Mouse (Mus musculus): ENCODE data around the gene Rgs19. TPM values are rescaled to one million over a fixed set of nuclear protein-coding genes. Genes with fewer than 3 reads are reported as not detected.

The Rgs19 gene
- polyA plus RNA-seq, 1 experiment from 2014 or later, result 66.3 TPM

GRCm38 (mm10) chr2:181678780-181679179 lies 15.0 kb downstream of the Rgs19 start:
- Histone ChIP-seq H3K9ac (replicated peaks; ENCODE audit: low read depth, low read length) (no peak overlapping the region), H3K4me2 (ENCODE audit: low read depth, low read length) (no peak overlapping the region), H3K27me3 (ENCODE audit: control insufficient read depth, insufficient read depth, low read length) (no peaks in the 10 kb centered on the region), H3K4me1 (ENCODE audit: control insufficient read depth, insufficient read depth, low read length) (peaks cover 9% of the 10 kb centered on the region), H3K9me3 (ENCODE audit: control insufficient read depth, low read length) (no peaks in the 10 kb centered on the region), H3K27ac (ENCODE audit: low read depth, low read length) (no peak overlapping the region), H3K36me3 (ENCODE audit: control insufficient read depth, insufficient read depth, low read length) (no peaks in the 10 kb centered on the region), H3K4me3 (ENCODE audit: low read depth, low read length) (no peak overlapping the region)
- peak; percentile 64; the same call in 1 of the 2 replicates for ATAC-seq (ENCODE audit: low read depth)
- WGBS, result 44% methylated on average over 1 of the region's 1 CpGs

GRCm38 (mm10) chr2:181677755-181678098 lies 16.1 kb downstream of the Rgs19 start:
- no peak overlapping the region for H3K27ac ChIP-seq (ENCODE audit: low read depth, low read length)
- no peak overlapping the region for H3K4me2 ChIP-seq (ENCODE audit: low read depth, low read length)
- H3K36me3 ChIP-seq (ENCODE audit: control insufficient read depth, insufficient read depth, low read length), result no peaks in the 10 kb centered on the region
- H3K9ac ChIP-seq (replicated peaks; ENCODE audit: low read depth, low read length), result no peak overlapping the region
- peaks cover 9% of the 10 kb centered on the region for H3K4me1 ChIP-seq (ENCODE audit: control insufficient read depth, insufficient read depth, low read length)
- H3K9me3 ChIP-seq (ENCODE audit: control insufficient read depth, low read length), result no peaks in the 10 kb centered on the region
- no peak for ATAC-seq (ENCODE audit: low read depth)
- H3K27me3 ChIP-seq (ENCODE audit: control insufficient read depth, insufficient read depth, low read length), result peaks cover under 1% of the 10 kb centered on the region; the same call in 1 of the 2 replicates
- 65% methylated on average over 3 of the region's 3 CpGs for WGBS
- no peak overlapping the region for H3K4me3 ChIP-seq (ENCODE audit: low read depth, low read length)

GRCm38 (mm10) chr2:181677096-181677754 lies 16.6 kb downstream of the Rgs19 start:
- Histone ChIP-seq H3K4me2 (ENCODE audit: low read depth, low read length) (no peak overlapping the region), H3K4me1 (ENCODE audit: control insufficient read depth, insufficient read depth, low read length) (peaks cover 9% of the 10 kb centered on the region), H3K9ac (replicated peaks; ENCODE audit: low read depth, low read length) (no peak overlapping the region), H3K9me3 (ENCODE audit: control insufficient read depth, low read length) (no peaks in the 10 kb centered on the region), H3K27ac (ENCODE audit: low read depth, low read length) (no peak overlapping the region), H3K4me3 (ENCODE audit: low read depth, low read length) (no peak overlapping the region), H3K36me3 (ENCODE audit: control insufficient read depth, insufficient read depth, low read length) (no peaks in the 10 kb centered on the region), H3K27me3 (ENCODE audit: control insufficient read depth, insufficient read depth, low read length) (peaks cover 5% of the 10 kb centered on the region)
- 65% methylated on average over 5 of the region's 5 CpGs for WGBS
- no peak for ATAC-seq (ENCODE audit: low read depth)

GRCm38 (mm10) chr2:181676424-181676823 lies 17.4 kb downstream of the Rgs19 start:
- H3K27ac ChIP-seq (ENCODE audit: low read depth, low read length), result no peak overlapping the region
- H3K4me3 ChIP-seq (ENCODE audit: low read depth, low read length), result no peak overlapping the region

GRCm38 (mm10) chr2:181675454-181675853 lies 18.3 kb downstream of the Rgs19 start:
- Histone ChIP-seq H3K27me3 (ENCODE audit: control insufficient read depth, insufficient read depth, low read length) (peaks cover 20% of the 10 kb centered on the region), H3K9ac (replicated peaks; ENCODE audit: low read depth, low read length) (no peak overlapping the region), H3K27ac (ENCODE audit: low read depth, low read length) (peak overlapping the region; percentile 30; the same call in 1 of the 2 replicates), H3K9me3 (ENCODE audit: control insufficient read depth, low read length) (no peaks in the 10 kb centered on the region), H3K4me3 (ENCODE audit: low read depth, low read length) (no peak overlapping the region), H3K4me1 (ENCODE audit: control insufficient read depth, insufficient read depth, low read length) (peaks cover 11% of the 10 kb centered on the region), H3K36me3 (ENCODE audit: control insufficient read depth, insufficient read depth, low read length) (no peaks in the 10 kb centered on the region), H3K4me2 (ENCODE audit: low read depth, low read length) (peak overlapping the region; percentile 29; the same call in 1 of the 2 replicates)
- 2% methylated on average over 14 of the region's 14 CpGs for WGBS
- ATAC-seq (ENCODE audit: low read depth), result no peak

More at GRCm38 (mm10) chr2:181676424-181676823, 17.4 kb downstream of the Rgs19 start:
- no peaks in the 10 kb centered on the region for H3K36me3 ChIP-seq (ENCODE audit: control insufficient read depth, insufficient read depth, low read length)
- H3K4me1 ChIP-seq (ENCODE audit: control insufficient read depth, insufficient read depth, low read length), result peaks cover 11% of the 10 kb centered on the region
- peaks cover 11% of the 10 kb centered on the region for H3K27me3 ChIP-seq (ENCODE audit: control insufficient read depth, insufficient read depth, low read length)
- H3K9me3 ChIP-seq (ENCODE audit: control insufficient read depth, low read length), result no peaks in the 10 kb centered on the region
- no peak overlapping the region for H3K9ac ChIP-seq (replicated peaks; ENCODE audit: low read depth, low read length)
- no peak overlapping the region for H3K4me2 ChIP-seq (ENCODE audit: low read depth, low read length)
- whole genome bisulfite sequencing, result 58% methylated on average over 2 of the region's 2 CpGs
- ATAC-seq (ENCODE audit: low read depth), result no peak

- peak overlapping the region; percentile 23; the same call in 1 of the 2 replicates for H3K27ac ChIP-seq (ENCODE audit: low read depth, low read length)
- H3K4me3 ChIP-seq (ENCODE audit: low read depth, low read length), result no peak overlapping the region
- H3K4me1 ChIP-seq (ENCODE audit: control insufficient read depth, insufficient read depth, low read length), result peaks cover 11% of the 10 kb centered on the region
- no peak overlapping the region for H3K9ac ChIP-seq (replicated peaks; ENCODE audit: low read depth, low read length)
- H3K36me3 ChIP-seq (ENCODE audit: control insufficient read depth, insufficient read depth, low read length), result no peaks in the 10 kb centered on the region
- peaks cover 26% of the 10 kb centered on the region for H3K27me3 ChIP-seq (ENCODE audit: control insufficient read depth, insufficient read depth, low read length)
- ATAC-seq (ENCODE audit: low read depth), result no peak
- H3K9me3 ChIP-seq (ENCODE audit: control insufficient read depth, low read length), result no peaks in the 10 kb centered on the region
- peak overlapping the region; percentile 29; the same call in 1 of the 2 replicates for H3K4me2 ChIP-seq (ENCODE audit: low read depth, low read length)
- WGBS, result 84% methylated on average over 4 of the region's 4 CpGs
These were observed 18.8 kb downstream of the Rgs19 start for GRCm38 (mm10) chr2:181674934-181675333.

- H3K4me3 ChIP-seq (ENCODE audit: low read depth, low read length), result no peak overlapping the region
- H3K4me1 ChIP-seq (ENCODE audit: control insufficient read depth, insufficient read depth, low read length), result peaks cover 7% of the 10 kb centered on the region
- H3K27ac ChIP-seq (ENCODE audit: low read depth, low read length), result no peak overlapping the region
- H3K27me3 ChIP-seq (ENCODE audit: control insufficient read depth, insufficient read depth, low read length), result peaks cover 36% of the 10 kb centered on the region
- no peaks in the 10 kb centered on the region for H3K9me3 ChIP-seq (ENCODE audit: control insufficient read depth, low read length)
- no peaks in the 10 kb centered on the region for H3K36me3 ChIP-seq (ENCODE audit: control insufficient read depth, insufficient read depth, low read length)
- H3K4me2 ChIP-seq (ENCODE audit: low read depth, low read length), result no peak overlapping the region
- H3K9ac ChIP-seq (replicated peaks; ENCODE audit: low read depth, low read length), result no peak overlapping the region
- no peak for ATAC-seq (ENCODE audit: low read depth)
- WGBS, result 53% methylated on average over 1 of the region's 1 CpGs
These were observed 20.3 kb downstream of the Rgs19 start for GRCm38 (mm10) chr2:181673501-181673900.

- Histone ChIP-seq H3K36me3 (ENCODE audit: control insufficient read depth, insufficient read depth, low read length) (no peaks in the 10 kb centered on the region), H3K4me2 (ENCODE audit: low read depth, low read length) (no peak overlapping the region), H3K9me3 (ENCODE audit: control insufficient read depth, low read length) (no peaks in the 10 kb centered on the region), H3K9ac (replicated peaks; ENCODE audit: low read depth, low read length) (no peak overlapping the region), H3K4me3 (ENCODE audit: low read depth, low read length) (no peak overlapping the region), H3K27me3 (ENCODE audit: control insufficient read depth, insufficient read depth, low read length) (peaks cover 36% of the 10 kb centered on the region), H3K4me1 (ENCODE audit: control insufficient read depth, insufficient read depth, low read length) (peaks cover 7% of the 10 kb centered on the region), H3K27ac (ENCODE audit: low read depth, low read length) (no peak overlapping the region)
- no peak for ATAC-seq (ENCODE audit: low read depth)
- WGBS, result 24% methylated on average over 7 of the region's 7 CpGs
These were observed 21.8 kb downstream of the Rgs19 start for GRCm38 (mm10) chr2:181671984-181672383.

- H3K27me3 ChIP-seq (ENCODE audit: control insufficient read depth, insufficient read depth, low read length), result peaks cover 36% of the 10 kb centered on the region
- no peak for ATAC-seq (ENCODE audit: low read depth)
- peaks cover 7% of the 10 kb centered on the region for H3K4me1 ChIP-seq (ENCODE audit: control insufficient read depth, insufficient read depth, low read length)
- peak within 1 kb of the TSS; percentile 39 for H3K9ac ChIP-seq (replicated peaks; ENCODE audit: low read depth, low read length)
- H3K4me2 ChIP-seq (ENCODE audit: low read depth, low read length), result peak within 1 kb of the TSS; percentile 52
- H3K4me3 ChIP-seq (ENCODE audit: low read depth, low read length), result peak within 1 kb of the TSS; percentile 35
- H3K27ac ChIP-seq (ENCODE audit: low read depth, low read length), result no peak within 1 kb of the TSS; the same call in 1 of the 2 replicates
- WGBS, result under 1% methylated on average over 40 of the region's 43 CpGs
- no peaks in the 10 kb centered on the region for H3K36me3 ChIP-seq (ENCODE audit: control insufficient read depth, insufficient read depth, low read length)
- H3K9me3 ChIP-seq (ENCODE audit: control insufficient read depth, low read length), result no peaks in the 10 kb centered on the region
These were observed 22.5 kb downstream of the Rgs19 start, which contains the start of gene Sox18 for GRCm38 (mm10) chr2:181671326-181671725. TSS of gene Sox18 (minus strand) at chr2:181671640.
